Mouse (Mus musculus): ENCODE measurements around the gene Acox1. TPM values are rescaled to one million over a fixed set of nuclear protein-coding genes. Genes with fewer than 3 reads are reported as not detected.

Acox1 gene
- polyA plus RNA-seq, 1 experiment = 22.4 TPM

DNA sequence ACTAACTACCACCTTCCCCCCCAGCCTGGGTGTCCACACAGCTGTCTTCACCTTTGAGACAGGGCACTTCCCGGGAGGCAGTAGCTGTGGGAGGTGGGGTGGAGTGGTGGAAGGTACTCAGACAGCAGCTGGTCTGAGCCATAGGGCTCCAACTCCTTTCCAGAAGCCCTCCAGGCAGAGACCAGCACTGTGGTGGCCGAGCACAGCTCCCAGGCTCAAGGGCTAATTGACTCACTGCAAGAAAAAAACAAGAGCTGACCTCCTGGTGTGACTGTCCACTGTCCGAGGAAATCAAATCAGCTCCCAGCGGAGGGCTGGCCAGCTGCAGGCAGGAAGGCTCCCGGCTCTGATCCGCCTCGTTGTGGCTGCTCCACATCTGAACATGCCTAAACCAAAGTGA, 41.0 kb upstream of the Acox1 start:
- no peak overlapping the region for H3K4me3 ChIP-seq (ENCODE audit: insufficient read depth, poor library complexity, severe bottlenecking)
- H3ac ChIP-seq (ENCODE audit: control insufficient read depth, insufficient read length, low read depth) = no peak overlapping the region
- TF ChIP-seq MYOD1 (IDR thresholded peaks at IDR 0.05; ENCODE audit: control insufficient read depth, insufficient read length, low read depth) (no peak), FOSL1 (IDR thresholded peaks at IDR 0.05; ENCODE audit: insufficient read depth, low read length, poor library complexity, severe bottlenecking) (no peak), CTCF (IDR thresholded peaks at IDR 0.05; ENCODE audit: control insufficient read depth, insufficient read depth, insufficient read length) (no peak), USF1 (IDR thresholded peaks at IDR 0.05; ENCODE audit: low read depth) (no peak), CEBPB (IDR thresholded peaks at IDR 0.05; ENCODE audit: low read depth) (no peak), MYOG (IDR thresholded peaks at IDR 0.05; ENCODE audit: control insufficient read depth, extremely low read depth, insufficient read length) (no peak), MAX (IDR thresholded peaks at IDR 0.05) (no peak)
- no peaks in the 10 kb centered on the region for H3K79me3 ChIP-seq (ENCODE audit: low read depth)
- H3K27me3 ChIP-seq (ENCODE audit: control insufficient read depth, insufficient read depth, insufficient read length) = no peaks in the 10 kb centered on the region
- no peaks in the 10 kb centered on the region for H3K79me2 ChIP-seq (ENCODE audit: control insufficient read depth, insufficient read depth)
- peaks cover 3% of the 10 kb centered on the region for H3K36me3 ChIP-seq (ENCODE audit: control insufficient read depth, insufficient read depth)

- H3ac ChIP-seq (ENCODE audit: control insufficient read depth, insufficient read length, low read depth) = no peak within 1 kb of the TSS
- no peaks in the 10 kb centered on the region for H3K79me2 ChIP-seq (ENCODE audit: control insufficient read depth, insufficient read depth)
- H3K27me3 ChIP-seq (ENCODE audit: control insufficient read depth, insufficient read depth, insufficient read length) = no peaks in the 10 kb centered on the region
- no peaks in the 10 kb centered on the region for H3K36me3 ChIP-seq (ENCODE audit: control insufficient read depth, insufficient read depth)
- H3K79me3 ChIP-seq (ENCODE audit: low read depth) = no peaks in the 10 kb centered on the region
- H3K4me3 ChIP-seq (ENCODE audit: insufficient read depth, poor library complexity, severe bottlenecking) = no peak within 1 kb of the TSS
- TF ChIP-seq FOSL1 (IDR thresholded peaks at IDR 0.05; ENCODE audit: insufficient read depth, low read length, poor library complexity, severe bottlenecking) (no peak), MYOG (IDR thresholded peaks at IDR 0.05; ENCODE audit: control insufficient read depth, extremely low read depth, insufficient read length) (no peak), CEBPB (IDR thresholded peaks at IDR 0.05; ENCODE audit: low read depth) (no peak), CTCF (IDR thresholded peaks at IDR 0.05; ENCODE audit: control insufficient read depth, insufficient read depth, insufficient read length) (no peak), MAX (IDR thresholded peaks at IDR 0.05) (no peak), MYOD1 (IDR thresholded peaks at IDR 0.05; ENCODE audit: control insufficient read depth, insufficient read length, low read depth) (no peak), USF1 (IDR thresholded peaks at IDR 0.05; ENCODE audit: low read depth) (no peak)
Observed at GRCm38 (mm10) chr11:116237742-116238395, 39.0 kb upstream of the Acox1 start, which contains the start of gene Evpl. Gene Evpl (minus strand): TSS chr11:116238077.

GRCm38 (mm10) chr11:116234901-116235300, 36.1 kb upstream of the Acox1 start:
- no peak for TF ChIP-seq MYOG (IDR thresholded peaks at IDR 0.05; ENCODE audit: control insufficient read depth, extremely low read depth, insufficient read length)
- TF ChIP-seq MAX (IDR thresholded peaks at IDR 0.05) = no peak
- H3K79me3 ChIP-seq (ENCODE audit: low read depth) = no peaks in the 10 kb centered on the region
- H3K36me3 ChIP-seq (ENCODE audit: control insufficient read depth, insufficient read depth) = no peaks in the 10 kb centered on the region
- H3K4me3 ChIP-seq (ENCODE audit: insufficient read depth, poor library complexity, severe bottlenecking) = no peak overlapping the region
- H3K27me3 ChIP-seq (ENCODE audit: control insufficient read depth, insufficient read depth, insufficient read length) = no peaks in the 10 kb centered on the region
- H3ac ChIP-seq (ENCODE audit: control insufficient read depth, insufficient read length, low read depth) = no peak overlapping the region
- H3K79me2 ChIP-seq (ENCODE audit: control insufficient read depth, insufficient read depth) = no peaks in the 10 kb centered on the region

DNA sequence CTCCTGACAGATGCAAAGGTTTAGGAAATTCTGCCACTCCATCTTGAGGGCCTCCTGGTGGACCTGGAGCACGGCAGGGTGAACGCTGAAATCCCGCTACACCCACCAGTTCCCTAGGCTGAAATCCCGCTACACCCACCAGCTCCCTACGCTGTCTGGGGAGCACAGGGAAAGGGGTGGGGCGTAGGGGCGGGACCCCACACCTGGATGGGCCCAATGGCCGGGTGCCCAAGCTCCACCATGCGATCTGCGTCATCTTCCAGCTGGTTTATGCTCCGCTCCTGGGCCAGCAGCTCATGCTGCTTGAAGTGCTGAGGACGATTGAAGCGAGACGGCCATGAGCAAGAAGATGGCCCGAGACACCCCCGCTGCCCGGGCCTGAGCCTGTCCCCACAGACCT, 33.6 kb upstream of the Acox1 start:
- no peaks in the 10 kb centered on the region for H3K36me3 ChIP-seq (ENCODE audit: control insufficient read depth, insufficient read depth)
- TF ChIP-seq MYOD1 (IDR thresholded peaks at IDR 0.05; ENCODE audit: control insufficient read depth, insufficient read length, low read depth) (no peak), FOSL1 (IDR thresholded peaks at IDR 0.05; ENCODE audit: insufficient read depth, low read length, poor library complexity, severe bottlenecking) (no peak), CTCF (IDR thresholded peaks at IDR 0.05; ENCODE audit: control insufficient read depth, insufficient read depth, insufficient read length) (no peak), CEBPB (IDR thresholded peaks at IDR 0.05; ENCODE audit: low read depth) (no peak), MYOG (IDR thresholded peaks at IDR 0.05; ENCODE audit: control insufficient read depth, extremely low read depth, insufficient read length) (no peak), USF1 (IDR thresholded peaks at IDR 0.05; ENCODE audit: low read depth) (no peak), MAX (IDR thresholded peaks at IDR 0.05) (no peak)
- no peaks in the 10 kb centered on the region for H3K79me3 ChIP-seq (ENCODE audit: low read depth)
- H3K27me3 ChIP-seq (ENCODE audit: control insufficient read depth, insufficient read depth, insufficient read length) = no peaks in the 10 kb centered on the region
- no peaks in the 10 kb centered on the region for H3K79me2 ChIP-seq (ENCODE audit: control insufficient read depth, insufficient read depth)
- H3K4me3 ChIP-seq (ENCODE audit: insufficient read depth, poor library complexity, severe bottlenecking) = no peak overlapping the region
- H3ac ChIP-seq (ENCODE audit: control insufficient read depth, insufficient read length, low read depth) = no peak overlapping the region

GRCm38 (mm10) chr11:116228699-116229098, 29.9 kb upstream of the Acox1 start:
- Histone ChIP-seq H3K4me3 (ENCODE audit: insufficient read depth, poor library complexity, severe bottlenecking) (no peak overlapping the region), H3K79me3 (ENCODE audit: low read depth) (no peaks in the 10 kb centered on the region), H3K79me2 (ENCODE audit: control insufficient read depth, insufficient read depth) (no peaks in the 10 kb centered on the region), H3ac (ENCODE audit: control insufficient read depth, insufficient read length, low read depth) (no peak overlapping the region), H3K36me3 (ENCODE audit: control insufficient read depth, insufficient read depth) (no peaks in the 10 kb centered on the region), H3K27me3 (ENCODE audit: control insufficient read depth, insufficient read depth, insufficient read length) (no peaks in the 10 kb centered on the region)
- TF ChIP-seq MYOG (IDR thresholded peaks at IDR 0.05; ENCODE audit: control insufficient read depth, extremely low read depth, insufficient read length) = no peak

- Histone ChIP-seq H3K4me3 (ENCODE audit: insufficient read depth, poor library complexity, severe bottlenecking) (no peak overlapping the region), H3K79me3 (ENCODE audit: low read depth) (no peaks in the 10 kb centered on the region), H3K36me3 (ENCODE audit: control insufficient read depth, insufficient read depth) (no peaks in the 10 kb centered on the region), H3ac (ENCODE audit: control insufficient read depth, insufficient read length, low read depth) (no peak overlapping the region), H3K79me2 (ENCODE audit: control insufficient read depth, insufficient read depth) (no peaks in the 10 kb centered on the region), H3K27me3 (ENCODE audit: control insufficient read depth, insufficient read depth, insufficient read length) (no peaks in the 10 kb centered on the region)
- TF ChIP-seq CTCF (IDR thresholded peaks at IDR 0.05; ENCODE audit: control insufficient read depth, insufficient read depth, insufficient read length) (peak; percentile 64), MYOG (IDR thresholded peaks at IDR 0.05; ENCODE audit: control insufficient read depth, extremely low read depth, insufficient read length) (no peak)
Observed at GRCm38 (mm10) chr11:116226414-116226813, 27.6 kb upstream of the Acox1 start.

All from C2C12 (cell line).